Mouse (Mus musculus): Measurements from ENCODE around the gene Nkapd1.
A peak's percentile ranks its signal among the peaks of the same experiment; 100 is the strongest.

Nkapd1 gene

GRCm38 (mm10) chr9:50596973-50597372 is 20.3 kb downstream of the Nkapd1 start:
- DNase-seq, result no peak

DNA sequence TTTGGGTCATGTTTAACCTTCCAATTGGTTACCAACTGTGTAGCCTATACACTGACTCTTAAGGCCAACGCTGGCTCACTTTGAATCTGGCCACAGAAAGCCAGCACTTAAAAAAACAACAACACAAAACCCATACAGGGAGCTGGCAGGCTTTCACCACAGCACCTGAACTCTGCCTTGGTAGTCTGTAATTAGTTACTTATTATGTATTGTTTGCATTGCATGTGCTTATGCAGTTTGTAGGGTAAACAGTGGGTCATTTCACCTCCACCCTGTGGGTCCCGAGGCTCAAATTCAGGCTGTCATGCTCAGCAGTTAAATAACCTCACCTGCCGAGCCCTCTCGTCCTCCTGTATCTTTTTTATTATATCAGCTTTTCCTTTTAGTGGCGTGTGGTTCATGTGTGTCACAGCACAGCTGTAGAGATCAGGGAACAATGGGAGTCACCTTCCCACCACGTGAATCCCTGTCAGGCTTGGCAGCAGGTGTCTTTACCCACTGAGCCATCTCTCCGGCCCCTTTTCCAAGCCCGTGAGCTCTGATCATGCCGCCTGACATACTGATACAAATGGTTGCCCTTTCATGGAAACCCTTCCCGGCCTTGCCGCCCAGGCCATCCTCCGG is 22.4 kb downstream of the Nkapd1 start:
- no peak for DNase-seq

DNA sequence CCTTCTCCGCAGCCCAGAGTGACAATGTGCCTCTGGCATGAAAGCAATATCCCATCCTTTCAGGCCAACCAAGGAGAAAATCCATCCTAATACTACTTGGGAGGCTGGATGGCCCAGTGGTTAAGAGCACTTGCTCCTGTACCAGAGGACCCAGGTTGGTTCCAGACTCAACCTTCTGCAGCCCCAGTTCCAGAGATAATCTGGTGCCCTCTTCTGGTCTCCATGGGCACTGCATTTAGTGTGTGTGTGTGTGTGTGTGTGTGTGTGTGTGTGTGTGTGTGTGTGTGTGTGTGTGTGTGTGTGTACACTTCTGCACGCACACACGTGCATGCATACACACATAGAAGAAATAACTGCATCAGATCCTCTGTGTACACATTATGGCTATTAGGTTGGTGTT is 23.7 kb downstream of the Nkapd1 start:
- DNase-seq, result peak; percentile 23

- DNase-seq, result no peak
Observed at GRCm38 (mm10) chr9:50592955-50593354, 24.3 kb downstream of the Nkapd1 start.

GRCm38 (mm10) chr9:50590856-50591518 is 26.3 kb downstream of the Nkapd1 start:
- DNase-seq, result no peak

DNA sequence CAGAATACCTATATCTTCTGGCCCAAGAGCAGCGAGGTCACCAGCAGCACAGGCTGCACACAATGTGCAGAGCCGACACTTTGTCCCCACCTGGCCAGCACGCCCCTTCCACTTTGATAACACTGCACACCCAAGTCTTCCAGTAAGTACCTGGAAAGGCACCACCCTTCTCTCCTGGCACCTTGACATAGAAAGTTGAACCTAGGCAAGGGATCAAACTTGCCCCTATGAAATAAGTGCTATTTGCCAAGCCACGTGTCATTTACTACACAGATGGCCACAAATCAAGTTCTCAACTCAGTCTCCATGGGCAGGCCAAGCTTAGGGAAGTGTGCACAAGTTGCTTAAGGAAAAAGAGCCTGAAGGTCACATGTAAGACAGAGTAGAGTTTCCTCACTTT is 30.3 kb downstream of the Nkapd1 start:
- DNase-seq, result no peak

DNA sequence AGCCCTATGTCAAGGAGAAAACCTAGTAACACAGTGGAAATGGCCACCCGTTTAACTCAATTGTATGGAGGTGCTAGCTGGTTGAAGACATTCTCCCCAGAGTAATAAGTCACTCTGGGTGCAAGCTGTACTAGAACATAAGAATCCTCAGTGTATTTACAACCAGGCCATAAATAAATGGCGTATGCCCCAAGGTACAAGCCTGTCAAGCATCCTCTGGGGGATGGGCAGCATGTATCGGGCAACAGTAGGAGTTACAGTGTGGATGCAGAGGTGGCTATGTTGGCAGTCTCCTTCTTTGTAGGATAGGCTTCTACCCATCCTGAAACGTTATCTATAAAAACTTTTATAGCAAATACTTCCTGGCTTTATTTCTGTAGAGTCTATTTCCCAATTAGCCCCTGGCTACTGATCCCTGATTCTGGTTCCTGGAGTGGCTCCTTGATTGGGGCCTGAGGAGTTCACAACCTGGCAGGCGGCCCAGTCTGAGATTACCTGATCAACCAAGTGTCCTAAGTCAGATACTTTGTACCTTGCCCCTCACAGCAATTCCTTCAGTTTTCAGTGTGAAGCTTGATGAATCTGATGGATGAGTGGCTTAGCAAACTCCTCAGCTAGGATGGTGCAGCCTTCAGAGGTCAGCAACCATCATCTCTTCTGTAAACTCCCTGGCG is 32.0 kb downstream of the Nkapd1 start:
- no peak for DNase-seq

- DNase-seq, result no peak
Observed at GRCm38 (mm10) chr9:50580370-50580769, 36.9 kb downstream of the Nkapd1 start.

- no peak for DNase-seq
Observed at GRCm38 (mm10) chr9:50569599-50570525, 47.4 kb downstream of the Nkapd1 start.

GRCm38 (mm10) chr9:50567881-50568280 is 49.4 kb downstream of the Nkapd1 start:
- no peak for DNase-seq

- DNase-seq, result no peak
Observed at GRCm38 (mm10) chr9:50567372-50567771, 49.9 kb downstream of the Nkapd1 start.

- DNase-seq, result no peak
Observed at GRCm38 (mm10) chr9:50565940-50566339, 51.3 kb downstream of the Nkapd1 start.

GRCm38 (mm10) chr9:50565173-50565572 is 52.1 kb downstream of the Nkapd1 start:
- no peak for DNase-seq

- DNase-seq, result no peak
Observed at GRCm38 (mm10) chr9:50561918-50562360, 55.3 kb downstream of the Nkapd1 start.

DNA sequence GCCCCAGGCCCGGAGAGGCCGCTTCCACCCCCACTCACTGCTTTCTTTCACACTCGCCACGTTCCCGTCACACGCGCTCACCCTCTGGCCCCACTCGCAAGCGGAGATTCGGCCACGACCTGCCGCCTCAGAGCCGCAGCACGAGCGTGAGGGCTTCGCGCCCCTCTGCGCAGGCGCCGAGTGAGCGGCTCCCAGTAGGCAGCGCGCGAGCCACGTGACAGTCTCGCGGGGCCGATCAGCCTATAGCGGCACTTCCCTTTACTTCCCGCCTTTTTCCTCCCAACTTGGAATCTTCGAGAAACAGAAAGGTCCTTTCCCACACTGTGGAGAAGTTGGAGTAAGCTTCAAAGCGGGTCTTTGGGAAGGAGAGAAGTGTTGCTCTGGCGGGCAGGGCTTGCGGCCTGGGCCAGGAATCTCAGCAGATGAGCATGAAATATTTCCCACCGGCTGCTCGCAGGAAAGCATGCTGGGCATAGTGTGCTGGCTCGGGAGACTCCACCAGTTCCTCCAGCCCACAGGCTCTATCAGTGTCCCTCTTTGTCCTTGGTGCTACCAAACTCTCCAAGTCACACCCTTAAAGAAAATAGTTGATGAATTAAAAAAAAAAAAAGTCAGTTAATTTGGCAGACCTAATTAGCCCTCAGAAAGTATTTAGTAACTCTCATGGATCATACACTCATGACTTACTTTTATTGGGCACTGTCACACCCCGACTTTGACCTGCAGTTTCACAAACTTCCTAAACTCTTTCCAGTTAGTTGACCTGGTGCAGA is 55.9 kb downstream of the Nkapd1 start, which contains the start of gene Tex12:
Tex12 (minus strand) TSS at position 181 of the 773 bp plus-strand sequence.
- DNase-seq, result no peak

All from right cerebral cortex, postnatal 4 days (tissue).